Mouse (Mus musculus) stomach, embryonic 14.5 days (tissue): Measurements from ENCODE around the gene C130074G19Rik. TPM values are rescaled to one million over a fixed set of nuclear protein-coding genes. Genes with fewer than 3 reads are reported as not detected.

Source experiments
- ATAC-seq: fragments of 200-750 bp; cut with Nextera tagmentation; 2 replicates; pipeline ENCODE4 v1.8.0; 2017; ENCODE audit warnings: low read depth, moderate TSS enrichment; ENCODE audit not compliant: insufficient number of reproducible peaks, insufficient read depth, low FRiP score
- H3K27ac ChIP-seq: fragments of 300-500 bp; sonication (generic); 2 replicates; pipeline ENCODE4 v1.5.1; 2014; ENCODE audit warnings: mild to moderate bottlenecking, low read length, moderate library complexity, mixed read lengths
- H3K27me3 ChIP-seq: fragments of 300-500 bp; sonication (generic); 2 replicates; pipeline ENCODE4 v1.6.1; 2014; ENCODE audit warnings: low read length, control low read depth, mixed read lengths; ENCODE audit not compliant: control insufficient read depth, insufficient read depth
- H3K36me3 ChIP-seq: fragments of 300-500 bp; sonication (generic); 2 replicates; pipeline ENCODE4 v1.6.1; 2014; ENCODE audit warnings: mild to moderate bottlenecking, control low read depth, low read length, moderate library complexity, mixed read lengths; ENCODE audit not compliant: control insufficient read depth, insufficient read depth
- H3K4me1 ChIP-seq: fragments of 300-500 bp; sonication (generic); 2 replicates; pipeline ENCODE4 v1.6.1; 2014; ENCODE audit warnings: low read length, control low read depth, mixed read lengths; ENCODE audit not compliant: control insufficient read depth, insufficient read depth
- H3K4me2 ChIP-seq: fragments of 300-500 bp; sonication (generic); replicated peaks from 2 replicates; pipeline ENCODE4 v1.6.1; 2014; ENCODE audit warnings: low read depth, low read length, control low read depth
- H3K4me3 ChIP-seq: fragments of 300-500 bp; sonication (generic); 2 replicates; pipeline ENCODE4 v1.5.1; 2014; ENCODE audit warnings: low read depth, low read length, control low read depth
- H3K9ac ChIP-seq: fragments of 300-500 bp; sonication (generic); replicated peaks from 2 replicates; pipeline ENCODE4 v1.6.1; 2014; ENCODE audit warnings: low read depth, mild to moderate bottlenecking, control low read depth, low read length, moderate library complexity, mixed read lengths
- H3K9me3 ChIP-seq: fragments of 300-500 bp; sonication (generic); 2 replicates; pipeline ENCODE4 v1.6.1; 2016; ENCODE audit warnings: low read depth, low read length, control low read depth; ENCODE audit not compliant: control insufficient read depth
- WGBS: fragments of 180-500 bp; shearing (Covaris S2); extraction: QIAGEN DNeasy Blood & Tissue Kit; methylation state at CpG from one replicate; pipeline ENCODE4 v1.1.7; 2014; 5-methylcytosine and 5-hydroxymethylcytosine counted together
- polyA plus RNA-seq: library from polyadenylated mRNA; unstranded; fragments of >200 nt; fragmentation: Nextera tagmentation; extraction: Ambion mirVana; gene quantifications from 2 replicates; pipeline ENCODE4 v1.2.1, GENCODE M21; 2014

The C130074G19Rik gene
- polyA plus RNA-seq, 1 experiment from 2014 or later: 1.9 TPM

- no peaks in the 10 kb centered on the region for H3K27me3 ChIP-seq
- no peaks in the 10 kb centered on the region for H3K4me1 ChIP-seq
- no peaks in the 10 kb centered on the region for H3K9me3 ChIP-seq
- H3K27ac ChIP-seq: no peak overlapping the region
- H3K9ac ChIP-seq: no peak overlapping the region
- H3K4me2 ChIP-seq: no peak overlapping the region
- no peak for ATAC-seq
- 75% methylated on average over 6 of the region's 6 CpGs for WGBS
- peaks cover 11% of the 10 kb centered on the region for H3K36me3 ChIP-seq
- H3K4me3 ChIP-seq: no peak overlapping the region
These were observed 28.8 kb upstream of the C130074G19Rik start for GRCm38 (mm10) chr1:184911861-184912260.

- no peak overlapping the region for H3K9ac ChIP-seq
- ATAC-seq: no peak
- no peaks in the 10 kb centered on the region for H3K27me3 ChIP-seq
- no peak overlapping the region for H3K4me3 ChIP-seq
- H3K27ac ChIP-seq: no peak overlapping the region
- 68% methylated on average over 9 of the region's 9 CpGs for WGBS
- H3K4me2 ChIP-seq: no peak overlapping the region
- peaks cover 21% of the 10 kb centered on the region for H3K36me3 ChIP-seq
- H3K4me1 ChIP-seq: no peaks in the 10 kb centered on the region
- no peaks in the 10 kb centered on the region for H3K9me3 ChIP-seq
These were observed 25.5 kb upstream of the C130074G19Rik start for GRCm38 (mm10) chr1:184908558-184908957.

GRCm38 (mm10) chr1:184905904-184906745 lies 23.1 kb upstream of the C130074G19Rik start:
- H3K4me1 ChIP-seq: no peaks in the 10 kb centered on the region
- H3K9ac ChIP-seq: no peak overlapping the region
- H3K27ac ChIP-seq: no peak overlapping the region
- WGBS: 87% methylated on average over 12 of the region's 12 CpGs
- no peaks in the 10 kb centered on the region for H3K27me3 ChIP-seq
- peaks cover 18% of the 10 kb centered on the region for H3K36me3 ChIP-seq
- no peak overlapping the region for H3K4me2 ChIP-seq
- H3K9me3 ChIP-seq: no peaks in the 10 kb centered on the region
- no peak for ATAC-seq
- H3K4me3 ChIP-seq: no peak overlapping the region

DNA sequence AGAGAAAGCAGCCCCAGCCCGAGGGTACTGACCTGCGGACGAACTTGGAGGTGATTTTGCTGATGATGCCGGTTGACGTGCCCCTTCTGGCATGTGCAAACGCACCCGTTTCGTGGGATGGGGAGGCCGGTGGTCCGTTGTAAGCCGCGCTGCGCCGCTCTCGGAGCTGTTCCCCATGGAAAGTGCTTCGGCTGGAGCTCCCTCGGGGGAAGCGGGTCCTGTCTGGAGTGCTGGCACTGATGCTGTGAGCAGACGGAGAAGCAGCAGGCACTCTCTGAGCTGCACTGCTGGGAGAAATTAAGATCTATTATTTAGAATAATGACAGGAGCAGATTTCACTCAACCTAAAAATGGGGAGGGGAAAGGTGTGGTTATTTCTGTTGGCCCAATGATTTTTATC lies 22.4 kb upstream of the C130074G19Rik start:
- no peaks in the 10 kb centered on the region for H3K27me3 ChIP-seq
- peaks cover 17% of the 10 kb centered on the region for H3K36me3 ChIP-seq
- 80% methylated on average over 19 of the region's 19 CpGs for WGBS
- no peak overlapping the region for H3K4me3 ChIP-seq
- no peaks in the 10 kb centered on the region for H3K9me3 ChIP-seq
- ATAC-seq: no peak
- no peak overlapping the region for H3K9ac ChIP-seq
- no peaks in the 10 kb centered on the region for H3K4me1 ChIP-seq
- no peak overlapping the region for H3K4me2 ChIP-seq
- no peak overlapping the region for H3K27ac ChIP-seq

DNA sequence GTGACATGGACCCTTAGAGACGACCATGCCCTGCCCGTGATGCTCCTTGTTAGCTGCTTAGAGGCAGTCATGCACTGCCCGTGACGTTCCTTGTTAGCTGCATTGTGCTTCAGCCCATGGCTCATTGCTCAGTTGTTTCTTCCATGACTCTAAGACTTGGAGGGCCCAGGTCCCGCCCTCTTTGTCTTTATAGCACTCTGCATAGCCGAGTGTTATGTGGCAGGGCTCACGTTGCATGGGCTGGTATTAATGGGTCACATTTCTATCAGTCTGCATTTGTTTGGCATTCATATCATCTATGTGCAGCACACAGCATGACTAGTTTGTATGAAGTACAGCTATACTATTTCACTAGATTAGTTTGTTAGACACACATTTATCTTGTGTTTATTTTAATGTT lies 20.7 kb upstream of the C130074G19Rik start:
- Histone ChIP-seq H3K9ac (no peak overlapping the region), H3K4me3 (no peak overlapping the region), H3K36me3 (peaks cover 12% of the 10 kb centered on the region), H3K9me3 (no peaks in the 10 kb centered on the region), H3K4me2 (no peak overlapping the region), H3K4me1 (no peaks in the 10 kb centered on the region), H3K27ac (no peak overlapping the region), H3K27me3 (no peaks in the 10 kb centered on the region)
- ATAC-seq: no peak
- 79% methylated on average over 7 of the region's 7 CpGs for WGBS

- Histone ChIP-seq H3K27me3 (no peaks in the 10 kb centered on the region), H3K4me1 (no peaks in the 10 kb centered on the region), H3K27ac (no peak overlapping the region), H3K9ac (no peak overlapping the region), H3K4me2 (no peak overlapping the region), H3K9me3 (no peaks in the 10 kb centered on the region), H3K36me3 (peaks cover 10% of the 10 kb centered on the region), H3K4me3 (no peak overlapping the region)
- no peak for ATAC-seq
- 85% methylated on average over 7 of the region's 7 CpGs for WGBS
These were observed 19.9 kb upstream of the C130074G19Rik start for GRCm38 (mm10) chr1:184902886-184903285.

- Histone ChIP-seq H3K27me3 (no peaks in the 10 kb centered on the region), H3K9me3 (no peaks in the 10 kb centered on the region), H3K4me2 (no peak overlapping the region), H3K27ac (no peak overlapping the region), H3K4me3 (no peak overlapping the region), H3K9ac (no peak overlapping the region), H3K4me1 (no peaks in the 10 kb centered on the region), H3K36me3 (no peaks in the 10 kb centered on the region; the same call in 1 of the 2 replicates)
- no peak for ATAC-seq
- WGBS: 74% methylated on average over 16 of the region's 16 CpGs
These were observed 14.3 kb upstream of the C130074G19Rik start for GRCm38 (mm10) chr1:184897350-184897749.

- ATAC-seq: no peak
- WGBS: 67% methylated on average over 3 of the region's 3 CpGs
- H3K27me3 ChIP-seq: no peaks in the 10 kb centered on the region
- H3K4me1 ChIP-seq: no peaks in the 10 kb centered on the region
- H3K4me2 ChIP-seq: no peak overlapping the region
- no peaks in the 10 kb centered on the region for H3K9me3 ChIP-seq
- no peak overlapping the region for H3K9ac ChIP-seq
- H3K4me3 ChIP-seq: no peak overlapping the region
- H3K27ac ChIP-seq: no peak overlapping the region
- H3K36me3 ChIP-seq: no peaks in the 10 kb centered on the region
These were observed 9.0 kb upstream of the C130074G19Rik start for GRCm38 (mm10) chr1:184891998-184892397.

GRCm38 (mm10) chr1:184889454-184889853 lies 6.4 kb upstream of the C130074G19Rik start:
- no peaks in the 10 kb centered on the region for H3K9me3 ChIP-seq
- H3K27me3 ChIP-seq: no peaks in the 10 kb centered on the region
- no peak overlapping the region for H3K4me2 ChIP-seq
- no peaks in the 10 kb centered on the region for H3K36me3 ChIP-seq
- WGBS: 84% methylated on average over 6 of the region's 6 CpGs
- H3K9ac ChIP-seq: no peak overlapping the region
- ATAC-seq: no peak
- H3K4me1 ChIP-seq: no peaks in the 10 kb centered on the region
- H3K4me3 ChIP-seq: no peak overlapping the region
- no peak overlapping the region for H3K27ac ChIP-seq
